Mouse (Mus musculus): ENCODE measurements around the gene Plbd2.

- TF ChIP-seq CTCF (IDR thresholded peaks at IDR 0.05; ENCODE audit: extremely low read depth, insufficient read depth, insufficient read length, insufficient replicate concordance), result no peak
- no peak for TF ChIP-seq POLR2A (IDR thresholded peaks at IDR 0.05; ENCODE audit: low read depth, low read length)
Observed at GRCm38 (mm10) chr5:120471538-120471937, 31.9 kb downstream of the Plbd2 start.
